Mouse (Mus musculus) liver, embryonic 14.5 days (tissue): Measurements from ENCODE around the gene Gatad2b.

Experiments
- CTCF ChIP-seq: IDR thresholded peaks from 2 replicates; pipeline ENCODE4 v1.5.1; 2016; ENCODE audit warnings: antibody characterized with exemption, low read depth, control low read depth
- EP300 ChIP-seq: IDR thresholded peaks from 2 replicates; pipeline ENCODE4 v1.6.1; 2016; ENCODE audit warnings: antibody characterized with exemption, low read depth

DNA sequence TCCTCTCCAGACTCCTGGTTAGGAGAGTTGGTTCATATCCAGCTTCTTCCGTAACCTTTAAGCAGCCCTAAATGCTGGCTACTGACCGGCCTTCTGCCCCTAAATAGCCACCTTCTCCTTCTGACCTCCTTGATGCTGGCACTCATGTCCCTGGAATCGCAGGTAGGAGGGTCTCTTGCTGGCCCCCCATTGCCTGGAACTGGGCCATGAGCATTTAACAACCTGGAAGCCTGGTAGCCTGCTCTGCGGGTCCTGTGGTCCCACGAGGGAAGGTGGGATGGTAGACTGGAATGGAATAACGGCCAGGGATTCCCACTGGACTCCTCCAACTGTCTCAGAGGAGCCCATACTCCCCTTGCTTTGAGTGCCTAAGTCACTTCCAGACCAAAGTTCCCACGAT, 78.9 kb downstream of the Gatad2b start:
- no peak for TF ChIP-seq CTCF
- no peak for TF ChIP-seq EP300
